Mouse (Mus musculus): ENCODE measurements around the gene Trpm1. TPM values are rescaled to one million over a fixed set of nuclear protein-coding genes. Genes with fewer than 3 reads are reported as not detected.
A peak's percentile ranks its signal among the peaks of the same experiment; 100 is the strongest.
"Not testable (repeated sequence)": the region's sequence is repeated elsewhere in the genome, so short reads cannot be mapped to it uniquely, and the experiment has no call there.

The Trpm1 gene
- 0.18 TPM in 1 of 2 replicates, not detected in the other for total RNA-seq (2017)

DNA sequence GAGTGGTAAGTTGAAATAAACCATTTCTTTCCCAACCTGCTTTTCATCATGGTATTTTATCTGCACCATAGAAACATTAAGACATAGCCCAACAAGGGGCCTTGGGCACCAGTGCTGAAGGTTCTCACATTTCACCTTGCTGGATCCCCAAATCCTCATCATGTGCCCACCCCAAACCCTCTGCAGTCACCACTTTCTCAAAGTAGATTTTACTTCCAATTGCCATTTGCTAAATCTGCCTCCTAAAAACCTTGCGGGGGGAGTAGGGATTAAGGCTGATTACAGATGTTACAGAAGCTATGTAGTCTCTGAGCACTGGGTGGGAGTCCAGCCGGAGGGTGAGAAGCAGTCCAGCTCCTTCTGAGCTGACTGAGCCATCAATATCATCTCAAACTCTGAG is at the start of gene Trpm1:
Gene Trpm1, plus strand, starts transcription at position 301 of the 400 bp plus-strand sequence.
- no peak for ATAC-seq (replicated peaks; ENCODE audit: low read depth, poor library complexity, severe bottlenecking)

DNA sequence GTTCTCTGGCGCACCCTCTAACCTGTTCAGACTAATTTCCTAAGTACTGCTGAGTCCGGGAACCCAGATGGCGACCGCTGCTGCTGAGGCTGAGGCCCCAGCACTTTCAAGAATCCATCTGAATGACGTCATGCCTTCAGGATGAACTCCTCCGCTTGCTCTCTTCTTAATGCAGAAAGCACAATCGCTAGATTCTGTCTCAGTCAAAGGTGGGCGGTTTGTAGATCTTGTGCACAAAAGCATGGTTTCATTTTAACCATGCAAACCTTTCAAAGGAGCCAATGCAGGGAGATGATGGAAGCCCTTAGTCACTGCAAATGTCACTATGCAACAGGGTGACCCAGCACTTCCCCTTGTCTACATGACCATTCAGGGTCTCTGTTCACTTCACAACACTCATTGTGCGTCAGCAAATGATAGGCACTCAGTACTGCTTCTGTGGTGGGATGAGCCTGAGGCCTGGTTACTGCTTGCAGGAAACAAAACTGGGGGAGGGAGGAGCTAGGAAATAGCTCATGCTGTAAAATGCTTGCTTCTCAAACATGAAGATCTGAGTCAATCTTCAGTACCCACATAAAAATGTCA is 31.4 kb upstream of the Trpm1 start:
- peak; percentile 100 for ATAC-seq (replicated peaks; ENCODE audit: low read depth, poor library complexity, severe bottlenecking)

DNA sequence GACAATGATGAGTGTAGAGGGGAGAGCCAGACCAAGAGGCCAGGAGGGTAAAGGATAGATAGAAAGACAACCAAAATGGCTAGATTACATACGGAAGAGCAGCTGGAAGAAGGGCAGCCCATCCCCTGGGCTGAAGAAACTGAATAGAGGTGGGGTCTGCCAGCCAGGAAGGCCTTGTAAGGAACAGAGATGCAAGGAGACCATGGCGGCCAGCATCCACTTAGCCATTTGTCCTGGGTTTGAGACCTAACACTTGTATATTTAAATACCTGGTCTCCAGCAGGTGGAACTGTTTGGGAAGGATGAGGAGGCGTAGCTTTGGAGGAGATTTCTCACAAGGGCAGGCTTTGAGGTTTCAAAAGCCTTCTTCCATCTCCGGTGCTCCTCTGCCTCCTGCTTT is 29.9 kb upstream of the Trpm1 start:
- ATAC-seq (replicated peaks; ENCODE audit: low read depth, poor library complexity, severe bottlenecking), result no peak

DNA sequence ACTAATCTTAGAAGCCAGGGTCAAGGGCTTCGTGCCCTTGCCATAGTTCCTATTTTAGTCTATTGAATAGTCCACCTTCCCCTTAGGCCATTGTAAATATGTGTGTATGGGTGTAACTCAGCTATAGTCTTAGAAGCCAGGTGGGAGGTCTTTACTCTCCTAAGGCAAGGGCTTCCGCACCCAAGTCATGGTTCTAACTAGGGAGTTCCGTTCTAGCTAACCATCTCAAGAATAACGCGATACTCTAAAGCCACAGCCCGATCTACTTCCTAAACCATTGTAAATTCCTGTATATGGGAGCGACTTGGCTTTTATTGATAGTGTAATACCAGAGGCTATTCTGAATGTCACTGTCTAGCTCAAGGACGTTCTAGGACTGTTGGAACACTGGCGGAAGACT is 27.6 kb upstream of the Trpm1 start:
- not testable (repeated sequence) for ATAC-seq (replicated peaks; ENCODE audit: low read depth, poor library complexity, severe bottlenecking)

DNA sequence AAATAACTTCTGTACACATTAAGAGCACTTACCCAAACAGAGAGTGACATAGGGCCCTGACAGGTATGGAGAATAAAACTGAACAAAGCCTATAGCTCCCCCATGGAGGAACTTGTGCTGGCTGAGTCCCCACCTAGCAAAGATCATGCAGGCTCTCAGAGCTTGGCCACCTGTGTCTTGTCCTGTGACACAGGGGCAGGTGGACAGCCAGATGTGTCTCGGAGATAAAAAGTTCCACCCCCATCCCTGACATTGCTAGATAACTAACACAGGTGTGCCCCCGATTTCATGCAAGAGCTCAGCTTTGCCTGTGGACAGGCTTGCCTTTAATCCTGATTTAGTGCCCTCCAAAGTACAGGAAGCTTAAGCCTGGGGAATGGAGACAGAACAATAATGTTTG is 13.8 kb upstream of the Trpm1 start:
- ATAC-seq (replicated peaks; ENCODE audit: low read depth, poor library complexity, severe bottlenecking), result no peak

DNA sequence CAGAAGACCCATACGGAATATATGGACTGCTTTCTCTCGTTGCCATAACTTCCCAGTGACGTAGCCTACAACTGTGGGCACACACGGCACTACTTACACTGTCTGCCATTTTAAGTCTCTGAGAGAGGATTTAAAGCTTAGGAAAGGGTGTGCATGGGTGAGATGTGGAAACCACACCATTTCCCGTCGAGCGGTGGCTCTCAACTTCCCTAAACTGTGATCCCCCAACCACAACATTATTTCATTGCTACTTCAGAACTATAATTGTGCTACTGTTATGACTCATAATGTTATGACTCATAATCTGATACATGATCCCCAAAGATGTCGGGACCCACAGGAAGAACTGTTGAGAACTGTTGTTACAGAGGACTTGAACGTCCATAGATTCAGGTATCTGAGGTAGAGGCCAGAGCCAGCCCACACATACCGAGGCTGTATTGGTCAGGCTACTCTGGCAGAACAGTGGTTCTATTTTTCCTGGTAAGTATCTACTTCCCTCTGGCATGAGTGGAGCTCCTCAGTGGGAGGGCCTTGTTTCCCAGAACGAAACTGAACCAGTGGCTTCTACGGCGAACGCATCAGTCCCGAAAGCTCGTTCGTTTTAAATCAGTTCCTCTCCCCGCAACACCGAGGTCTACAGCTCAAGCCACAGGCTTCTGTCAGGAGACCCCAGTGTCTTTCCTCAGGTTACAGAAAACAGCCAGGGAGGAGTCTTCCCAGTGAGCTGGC is 12.2 kb upstream of the Trpm1 start:
- peak; percentile 84 for ATAC-seq (replicated peaks; ENCODE audit: low read depth, poor library complexity, severe bottlenecking)

DNA sequence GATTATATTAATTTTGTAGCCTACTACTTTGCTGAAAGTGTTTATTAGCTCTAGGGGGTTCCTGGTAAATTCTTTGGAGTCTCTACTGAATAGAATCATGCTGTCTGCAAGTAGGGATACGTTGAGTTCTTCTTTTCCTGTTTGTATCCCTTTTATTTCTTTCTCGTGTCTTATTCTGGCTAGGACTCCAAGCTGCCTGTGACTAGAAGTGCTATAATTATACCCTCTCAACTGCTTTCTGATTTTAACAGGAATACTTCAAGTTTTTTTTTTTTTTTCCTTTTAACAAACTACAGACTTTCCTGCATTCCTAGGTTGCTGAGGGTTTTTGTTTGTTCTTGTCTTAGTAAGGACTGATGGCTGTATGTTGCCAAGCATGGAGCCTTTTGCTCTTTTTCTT is 4.3 kb upstream of the Trpm1 start:
- ATAC-seq (replicated peaks; ENCODE audit: low read depth, poor library complexity, severe bottlenecking), result no peak

DNA sequence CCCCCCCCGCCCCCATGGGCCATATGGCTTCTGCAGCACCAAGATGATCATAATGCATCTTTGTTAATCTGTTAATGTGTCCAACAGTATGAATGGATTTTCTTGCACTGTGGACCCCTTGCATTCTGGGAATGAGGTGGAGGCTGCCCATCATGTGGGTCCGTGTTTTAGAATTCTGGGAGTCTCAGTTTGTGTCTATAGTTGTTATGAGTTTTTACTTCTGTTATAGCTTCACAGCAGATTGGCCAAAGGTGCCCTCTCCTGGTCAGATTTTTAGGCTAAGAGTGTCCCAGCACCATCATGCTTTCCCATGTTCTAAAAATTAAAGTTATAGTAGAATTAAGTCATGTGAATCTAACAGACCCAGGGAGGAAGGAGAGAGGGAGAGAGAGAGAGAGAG is 3.9 kb upstream of the Trpm1 start:
- peak; percentile 45; the same call in 1 of the 2 replicates for ATAC-seq (replicated peaks; ENCODE audit: low read depth, poor library complexity, severe bottlenecking)

DNA sequence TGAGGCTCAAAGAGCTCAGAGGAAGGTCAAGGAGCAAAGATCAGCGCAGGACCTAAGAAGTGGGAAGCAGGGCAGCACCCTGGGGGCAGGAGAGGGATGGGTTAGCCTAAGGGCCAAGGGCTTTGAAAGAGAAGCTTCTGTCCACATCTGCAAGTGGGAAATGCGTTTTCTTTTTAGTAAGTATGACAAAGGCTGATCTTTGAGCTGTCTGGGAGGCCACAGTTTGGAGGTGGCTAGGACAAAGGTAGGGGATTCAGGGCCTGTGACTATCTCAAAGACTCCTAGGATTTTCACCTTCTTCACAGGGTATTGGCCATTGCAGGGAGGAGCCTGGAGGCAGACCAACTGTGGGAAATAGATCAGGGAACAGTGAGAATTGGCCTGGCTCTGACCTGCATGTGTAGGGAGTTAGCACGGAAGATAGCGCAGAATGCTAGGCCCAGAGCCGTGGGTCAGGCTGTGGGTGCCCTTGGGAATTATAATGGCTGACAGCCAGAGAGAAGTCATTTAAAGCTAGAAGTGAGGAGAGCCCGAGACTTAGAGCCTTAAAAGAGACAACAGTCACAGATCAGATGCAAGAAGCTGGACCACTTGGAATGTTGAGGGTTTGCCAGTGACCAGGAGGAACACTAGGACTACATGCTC is 3.1 kb upstream of the Trpm1 start:
- ATAC-seq (replicated peaks; ENCODE audit: low read depth, poor library complexity, severe bottlenecking), result no peak

DNA sequence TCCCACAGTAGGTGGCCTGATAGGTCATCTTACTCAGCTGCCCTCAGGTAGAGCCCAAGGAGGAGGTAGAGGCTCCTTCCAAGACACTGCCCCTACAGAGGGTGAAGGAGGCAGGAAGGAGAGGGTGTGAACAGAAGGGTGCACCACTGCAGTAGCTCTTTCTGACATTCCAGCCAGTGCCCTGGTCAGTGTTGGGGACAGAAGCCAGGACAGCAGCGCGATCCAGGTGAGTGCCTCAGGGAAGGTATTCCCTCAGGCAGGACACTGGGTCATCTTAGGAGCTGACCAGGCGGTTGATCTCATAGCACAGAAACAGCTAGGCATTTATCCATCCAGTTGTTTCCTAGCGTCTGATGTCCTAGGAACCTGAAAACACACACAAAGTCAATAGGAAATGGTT is 1.6 kb downstream of the Trpm1 start:
- no peak for ATAC-seq (replicated peaks; ENCODE audit: low read depth, poor library complexity, severe bottlenecking)

DNA sequence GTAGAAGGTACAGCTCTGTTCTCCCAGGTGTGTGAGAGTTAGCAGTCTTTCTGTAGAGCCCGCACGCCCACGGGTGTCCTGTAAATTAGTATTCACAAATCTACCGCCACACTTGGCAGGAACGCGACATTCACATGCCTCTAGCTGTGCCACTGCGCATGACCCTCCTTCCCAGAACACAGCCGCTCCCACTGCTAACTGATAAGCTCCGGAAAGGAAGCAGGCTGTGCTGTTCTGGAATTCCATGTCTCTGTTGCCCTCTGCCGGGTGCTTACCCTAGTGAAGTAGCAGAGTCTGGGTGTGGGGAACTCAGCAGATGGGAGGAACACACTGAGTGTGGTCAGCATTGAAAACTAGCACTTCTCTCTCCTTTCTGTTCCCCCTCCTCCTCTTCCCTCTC is 2.1 kb downstream of the Trpm1 start:
- ATAC-seq (replicated peaks; ENCODE audit: low read depth, poor library complexity, severe bottlenecking), result peak; percentile 87

DNA sequence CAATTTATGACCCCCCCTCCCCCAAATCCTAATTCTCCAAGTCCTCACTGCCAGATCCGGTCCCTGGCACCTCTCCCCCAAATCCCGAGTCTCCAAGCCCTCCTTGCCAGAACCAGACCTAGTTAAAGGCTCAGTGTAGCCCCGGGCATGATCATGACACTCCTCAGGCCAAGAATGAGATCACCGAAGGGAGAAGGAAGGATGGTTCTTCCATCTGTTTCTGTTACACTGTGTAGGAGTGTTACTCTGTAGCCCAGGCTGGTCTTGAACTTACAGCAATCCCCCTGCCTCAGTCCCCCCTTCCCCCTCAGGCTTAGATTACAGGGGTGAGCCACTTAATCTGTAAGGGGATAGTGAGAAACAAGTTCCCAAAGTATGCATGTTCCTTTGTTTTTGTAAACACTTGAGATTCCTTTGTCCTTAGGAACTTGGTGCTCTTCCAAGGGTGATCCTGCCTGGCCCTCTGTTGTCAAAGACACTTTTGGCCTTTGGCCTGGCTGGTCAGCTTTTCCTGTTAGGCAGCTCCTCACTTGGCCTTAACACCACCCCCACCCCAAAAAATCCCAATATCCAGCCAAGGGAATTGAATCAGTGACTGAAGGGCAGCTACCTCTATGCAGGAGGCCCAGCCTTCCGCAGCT is 2.8 kb downstream of the Trpm1 start:
- ATAC-seq (replicated peaks; ENCODE audit: low read depth, poor library complexity, severe bottlenecking), result no peak

DNA sequence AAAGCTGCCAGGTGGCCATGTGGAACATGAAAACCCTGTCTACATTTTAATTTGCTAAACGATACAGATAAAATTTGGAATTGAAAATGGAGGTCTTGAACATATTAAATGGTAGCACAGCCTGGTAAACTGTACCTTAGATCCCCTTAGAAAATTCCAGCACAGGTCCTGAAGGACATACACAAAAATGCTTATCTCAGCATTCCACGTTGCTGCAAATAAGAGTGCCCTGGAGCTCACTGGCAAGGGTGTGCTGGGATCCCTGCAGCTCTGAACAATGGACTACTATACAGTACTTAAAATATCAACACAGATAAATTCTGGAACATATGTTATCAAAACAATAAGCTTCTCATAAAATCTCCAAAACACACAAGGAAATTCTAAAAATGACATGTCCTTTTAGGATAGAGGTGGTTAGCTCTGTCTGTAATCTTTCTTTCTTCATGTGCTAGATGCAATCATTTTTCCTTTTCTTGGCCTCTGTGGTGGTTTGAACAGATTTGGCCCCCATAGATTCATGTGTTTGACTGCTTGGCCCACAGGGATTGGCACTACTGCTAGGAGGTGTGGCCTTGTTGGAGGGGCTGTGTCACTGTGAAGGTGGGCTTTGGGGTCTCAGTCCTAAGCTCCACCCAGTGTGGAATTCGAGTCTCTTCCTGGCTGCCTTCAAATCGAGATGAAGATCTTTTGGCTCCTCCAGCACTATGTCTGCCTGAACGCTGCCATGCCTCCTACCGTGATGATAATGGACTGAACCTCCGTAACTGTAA is 3.5 kb downstream of the Trpm1 start:
- no peak for ATAC-seq (replicated peaks; ENCODE audit: low read depth, poor library complexity, severe bottlenecking)

DNA sequence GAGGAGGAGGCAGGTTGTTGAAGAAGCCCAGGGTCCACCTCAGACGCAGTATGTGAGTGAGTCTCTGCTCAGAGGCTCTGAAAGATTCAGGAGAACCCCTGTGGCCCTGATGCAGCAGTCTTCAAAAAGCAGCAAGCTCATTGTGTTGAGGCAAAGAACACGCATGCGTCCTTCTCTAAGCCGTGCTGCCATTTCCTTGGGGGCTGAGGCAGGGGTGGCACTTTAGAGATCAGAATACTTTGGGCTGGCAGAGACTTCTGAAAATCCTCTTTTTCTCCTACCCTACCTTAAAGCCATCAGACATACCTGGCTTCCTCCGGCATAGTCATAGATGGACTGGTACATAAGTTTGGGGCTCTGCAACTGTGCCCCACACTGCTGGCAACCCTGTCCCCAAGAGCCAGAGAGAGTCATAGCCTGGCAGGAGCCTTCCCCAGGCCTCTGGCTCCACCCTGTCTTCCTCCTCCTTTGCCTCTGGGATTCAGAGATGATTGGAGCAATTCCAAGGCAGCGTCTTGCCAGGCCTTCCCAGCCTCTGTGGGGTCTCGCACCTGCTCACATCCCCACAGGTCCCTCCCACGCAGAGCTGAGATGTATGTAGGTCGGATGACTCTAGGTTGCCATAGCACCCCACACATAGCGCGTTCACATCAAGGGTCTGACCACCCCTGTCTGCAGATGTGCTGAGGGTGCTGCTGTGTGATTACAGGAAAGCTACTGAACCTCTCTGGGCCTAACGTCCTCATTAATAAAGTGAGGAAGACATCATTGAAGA is 4.8 kb downstream of the Trpm1 start:
- no peak for ATAC-seq (replicated peaks; ENCODE audit: low read depth, poor library complexity, severe bottlenecking)

DNA sequence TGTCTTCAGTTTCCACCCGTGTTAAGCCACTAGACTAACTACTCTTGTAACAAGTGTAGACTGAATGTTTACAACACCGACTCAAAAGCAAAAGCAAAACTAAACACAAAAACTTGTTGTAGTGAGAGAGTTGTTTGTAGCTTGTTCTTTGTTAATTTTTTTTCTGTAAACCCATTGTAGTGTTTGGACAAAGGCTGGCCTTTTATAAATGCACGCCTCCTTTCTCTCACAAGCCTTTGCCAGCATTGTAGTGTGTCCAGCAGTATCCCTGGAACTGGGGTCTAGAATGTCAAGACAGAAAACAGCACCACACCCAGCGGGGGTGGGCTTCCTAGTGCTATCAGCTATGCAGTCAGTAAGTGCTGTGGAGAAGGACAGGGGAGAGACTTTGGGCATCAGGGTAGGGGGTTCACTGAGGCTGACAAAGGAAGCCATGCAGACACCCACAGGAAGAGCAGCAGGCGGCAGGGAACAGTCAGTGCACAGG is 5.5 kb downstream of the Trpm1 start:
- ATAC-seq (replicated peaks; ENCODE audit: low read depth, poor library complexity, severe bottlenecking), result no peak

DNA sequence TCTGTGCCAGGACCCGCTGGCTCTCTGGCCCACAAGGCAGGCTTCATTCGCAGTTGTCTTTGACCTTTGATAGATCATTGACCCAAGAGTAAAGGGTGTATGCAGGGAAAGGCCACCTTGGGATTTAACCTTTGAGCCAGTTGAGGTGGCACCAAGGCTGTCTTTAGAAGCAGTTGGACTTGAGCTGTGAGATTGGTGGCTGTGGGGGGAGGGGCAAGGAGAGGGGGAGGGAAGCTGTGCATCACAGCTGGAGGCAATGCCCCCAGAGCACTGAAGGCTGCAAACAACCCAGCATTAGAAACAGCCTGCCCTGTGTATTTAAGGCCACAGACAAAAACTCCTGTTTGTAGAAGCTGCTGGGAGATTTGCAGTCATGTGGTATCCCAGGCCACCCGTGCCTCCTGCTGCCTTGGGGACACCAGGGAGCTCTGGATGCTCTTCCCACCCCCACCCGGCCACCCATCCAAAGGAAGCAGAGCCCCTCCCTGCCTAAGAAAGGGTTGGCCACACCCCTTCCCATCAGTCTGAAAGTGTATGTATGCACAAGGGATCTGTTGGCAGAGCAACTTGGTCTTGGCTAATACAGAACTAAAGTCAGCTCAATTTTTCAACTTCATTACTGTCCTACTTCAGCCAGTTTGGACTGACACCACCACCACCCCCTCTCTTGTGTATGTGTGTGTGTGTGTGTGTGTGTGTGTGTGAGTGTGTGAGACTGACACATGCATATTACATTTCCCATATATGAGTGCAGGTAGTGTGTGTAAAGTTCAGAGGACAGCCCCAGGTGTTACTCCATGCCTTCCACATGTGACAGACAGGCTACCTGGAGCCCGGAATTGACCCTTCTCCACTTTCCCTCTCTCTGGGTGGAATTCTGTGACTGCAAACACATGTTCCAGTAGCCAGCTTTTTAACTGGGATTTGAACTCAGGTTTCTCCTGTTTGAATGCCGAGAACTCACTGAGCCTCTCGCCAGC is 6.3 kb downstream of the Trpm1 start:
- ATAC-seq (replicated peaks; ENCODE audit: low read depth, poor library complexity, severe bottlenecking), result no peak

DNA sequence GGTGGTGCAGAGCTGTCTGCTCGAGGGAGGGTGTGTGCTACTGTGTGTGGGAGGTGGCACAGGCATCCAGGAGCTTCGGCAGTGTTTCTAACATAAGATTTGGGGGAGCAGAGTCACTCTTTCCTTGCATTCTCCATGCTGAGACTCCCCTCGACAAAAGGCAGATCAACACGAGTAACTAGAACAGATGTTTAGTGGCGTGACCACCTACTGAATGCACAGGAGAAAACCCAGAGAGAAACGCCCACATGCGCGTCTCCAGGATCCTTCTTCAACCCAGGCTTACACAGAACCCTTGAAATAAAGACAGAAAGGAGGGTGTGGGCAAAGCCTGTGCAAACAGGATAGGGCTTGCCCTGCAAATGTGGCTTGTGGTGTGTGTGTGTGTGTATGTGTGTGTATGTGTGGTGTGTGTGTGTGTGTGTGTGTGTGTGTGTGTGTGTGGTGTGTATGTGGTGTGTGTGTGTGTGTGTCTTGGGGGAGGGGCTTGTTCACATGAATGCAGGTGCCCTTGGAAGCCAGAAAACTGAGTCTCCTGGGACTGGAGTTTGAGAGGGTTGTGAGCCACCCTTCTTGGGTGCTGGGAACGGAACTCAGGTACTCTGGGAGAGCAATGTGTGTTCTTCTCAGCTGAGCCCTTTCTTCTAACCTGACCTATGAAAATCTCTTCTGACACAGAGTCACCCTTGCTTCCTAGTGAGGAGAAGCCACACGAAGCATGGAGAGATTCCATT is 7.3 kb downstream of the Trpm1 start:
- no peak for ATAC-seq (replicated peaks; ENCODE audit: low read depth, poor library complexity, severe bottlenecking)

DNA sequence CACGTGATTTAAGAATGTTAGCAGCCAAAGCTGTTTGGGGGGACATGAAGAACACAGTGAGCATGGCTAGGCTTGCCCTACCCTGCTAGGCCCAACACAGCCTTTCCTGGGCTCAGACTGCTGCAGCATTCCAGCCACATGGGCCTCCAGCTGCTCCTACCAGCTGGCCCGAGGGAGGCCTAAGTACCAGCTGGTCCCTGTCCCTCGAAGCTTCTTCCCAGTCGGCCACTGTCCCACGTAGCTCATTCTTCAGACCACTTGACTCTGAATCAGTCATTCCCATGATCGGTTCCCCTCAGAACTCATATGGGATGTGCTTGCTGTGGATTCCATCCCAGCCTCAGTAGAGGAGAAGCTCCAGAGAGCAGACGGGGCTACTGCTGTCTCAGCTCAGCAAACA is 8.4 kb downstream of the Trpm1 start:
- ATAC-seq (replicated peaks; ENCODE audit: low read depth, poor library complexity, severe bottlenecking), result no peak
